Mouse (Mus musculus) limb, embryonic 14.5 days (tissue): ENCODE measurements around the gene Gpr4. TPM values are rescaled to one million over a fixed set of nuclear protein-coding genes. Genes with fewer than 3 reads are reported as not detected.

Source experiments
- ATAC-seq: fragments of 200-750 bp; cut with Nextera tagmentation; 2 replicates; pipeline ENCODE4 v1.8.0; 2017; ENCODE audit warnings: low read depth, moderate number of reproducible peaks, moderate TSS enrichment; ENCODE audit not compliant: low FRiP score
- DNase-seq: peaks from one replicate; pipeline ENCODE4 v3.0.0-alpha.2; 2015; ENCODE audit warnings: low spot score
- H3K27ac ChIP-seq: fragments of 300-500 bp; sonication (generic); replicated peaks from 2 replicates; pipeline ENCODE4 v1.5.1; 2014; ENCODE audit warnings: low read depth, mild to moderate bottlenecking, low read length, moderate library complexity, mixed read lengths
- H3K27me3 ChIP-seq: fragments of 300-500 bp; sonication (generic); 2 replicates; pipeline ENCODE4 v1.6.1; 2014; ENCODE audit warnings: low read length, mixed read lengths; ENCODE audit not compliant: control insufficient read depth, insufficient read depth
- H3K36me3 ChIP-seq: fragments of 300-500 bp; sonication (generic); 2 replicates; pipeline ENCODE4 v1.6.1; 2014; ENCODE audit warnings: mild to moderate bottlenecking, low read length, moderate library complexity, mixed read lengths; ENCODE audit not compliant: control insufficient read depth, insufficient read depth
- H3K4me1 ChIP-seq: fragments of 300-500 bp; sonication (generic); 2 replicates; pipeline ENCODE4 v1.6.1; 2014; ENCODE audit warnings: antibody characterized with exemption, low read length, mixed read lengths; ENCODE audit not compliant: control insufficient read depth, insufficient read depth
- H3K4me2 ChIP-seq: fragments of 300-500 bp; sonication (generic); replicated peaks from 2 replicates; pipeline ENCODE4 v1.6.1; 2014; ENCODE audit warnings: low read depth, mild to moderate bottlenecking, low read length, moderate library complexity; ENCODE audit not compliant: severe bottlenecking
- H3K4me3 ChIP-seq: fragments of 300-500 bp; sonication (generic); replicated peaks from 2 replicates; pipeline ENCODE4 v1.5.1; 2014; ENCODE audit warnings: low read length
- H3K9ac ChIP-seq: fragments of 300-500 bp; sonication (generic); 2 replicates; pipeline ENCODE4 v1.6.1; 2014; ENCODE audit warnings: mild to moderate bottlenecking, low read depth, low read length, moderate library complexity; ENCODE audit not compliant: severe bottlenecking
- H3K9me3 ChIP-seq: fragments of 300-500 bp; sonication (generic); 2 replicates; pipeline ENCODE4 v1.6.1; 2016; ENCODE audit warnings: low read length; ENCODE audit not compliant: control insufficient read depth
- POLR2A ChIP-seq: fragments of 200-500 bp; IDR thresholded peaks from 2 replicates; pipeline ENCODE4 v1.8.0; 2012; ENCODE audit warnings: inconsistent platforms, mild to moderate bottlenecking, moderate library complexity, borderline replicate concordance; ENCODE audit not compliant: insufficient read depth, insufficient read length; ENCODE audit errors: extremely low read depth
- WGBS: fragments of 180-500 bp; shearing (Covaris S2); extraction: QIAGEN DNeasy Blood & Tissue Kit; methylation state at CpG from one replicate; pipeline ENCODE4 v1.1.7; 2014; 5-methylcytosine and 5-hydroxymethylcytosine counted together
- polyA plus RNA-seq, 2 experiments: library from polyadenylated mRNA; depleted of rRNA in 1 of 2; stranded (reverse) in 1 of 2; unstranded in 1 of 2; fragments of >200 nt; fragmentation: Nextera tagmentation in 1 of 2; extraction: Ambion mirVana in 1 of 2; gene quantifications; 2 replicates each; pipeline versions ENCODE4 v1.2.1 to v1.2.3; 2012 to 2014

Gpr4 gene
- polyA plus RNA-seq, 2 experiments: 4.0 to 9.2 TPM

- Histone ChIP-seq H3K9me3 (peaks cover 8% of the 10 kb centered on the region; the same call in 1 of the 2 replicates), H3K9ac (no peak overlapping the region), H3K27ac (no peak overlapping the region), H3K4me3 (0 out of 2 replicates have a peak overlapping the region, but pooled peaks have one; percentile 6), H3K4me2 (peak overlapping the region; percentile 43), H3K4me1 (peaks cover 6% of the 10 kb centered on the region; the same call in 1 of the 2 replicates), H3K27me3 (peaks cover 52% of the 10 kb centered on the region), H3K36me3 (0 out of 2 replicates have a peak, but pooled peaks cover 1% of the 10 kb centered on the region)
- no peak for TF ChIP-seq POLR2A
- no peak for ATAC-seq
- WGBS: 6% methylated on average over 27 of the region's 27 CpGs
- DNase-seq: no peak
Measured at GRCm38 (mm10) chr7:19178443-19179092, 33.8 kb upstream of the Gpr4 start.

DNA sequence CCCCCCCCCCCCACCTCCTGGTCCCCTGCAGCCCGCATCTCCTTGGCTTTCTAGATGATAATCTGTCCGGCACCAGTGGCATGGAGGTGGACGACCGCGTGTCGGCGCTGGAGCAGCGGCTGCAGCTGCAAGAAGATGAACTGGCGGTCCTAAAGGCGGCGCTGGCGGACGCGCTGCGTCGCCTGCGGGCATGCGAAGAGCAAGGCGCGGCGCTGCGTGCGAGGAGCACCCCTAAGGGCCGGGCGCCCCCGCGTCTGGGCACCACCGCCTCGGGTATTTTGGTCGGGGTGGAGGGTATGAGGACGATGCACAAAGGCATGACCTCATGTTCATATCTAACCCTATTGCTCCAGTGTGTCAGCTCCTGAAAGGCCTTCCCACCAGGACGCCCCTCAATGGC is 33.2 kb upstream of the Gpr4 start:
- H3K4me3 ChIP-seq: peak overlapping the region; percentile 26
- under 1% methylated on average over 32 of the region's 32 CpGs for WGBS
- DNase-seq (no peak), ATAC-seq (no peak)
- TF ChIP-seq POLR2A: no peak
- H3K9me3 ChIP-seq: peaks cover 8% of the 10 kb centered on the region; the same call in 1 of the 2 replicates
- H3K9ac ChIP-seq: no peak overlapping the region
- H3K27ac ChIP-seq: no peak overlapping the region
- peak overlapping the region; percentile 43 for H3K4me2 ChIP-seq
- H3K4me1 ChIP-seq: peaks cover 6% of the 10 kb centered on the region; the same call in 1 of the 2 replicates
- 0 out of 2 replicates have a peak, but pooled peaks cover 5% of the 10 kb centered on the region for H3K36me3 ChIP-seq
- peaks cover 52% of the 10 kb centered on the region for H3K27me3 ChIP-seq

GRCm38 (mm10) chr7:19179936-19180335 is 32.4 kb upstream of the Gpr4 start:
- Histone ChIP-seq H3K36me3 (0 out of 2 replicates have a peak, but pooled peaks cover 5% of the 10 kb centered on the region), H3K4me3 (peak overlapping the region; percentile 26; the same call in 1 of the 2 replicates), H3K4me1 (peaks cover 12% of the 10 kb centered on the region), H3K4me2 (no peak overlapping the region), H3K9me3 (peaks cover 8% of the 10 kb centered on the region; the same call in 1 of the 2 replicates), H3K9ac (no peak overlapping the region), H3K27me3 (peaks cover 52% of the 10 kb centered on the region), H3K27ac (no peak overlapping the region)
- TF ChIP-seq POLR2A: no peak
- WGBS: 32% methylated on average over 6 of the region's 6 CpGs
- no peak for DNase-seq
- ATAC-seq: no peak

GRCm38 (mm10) chr7:19180862-19181429 is 31.4 kb upstream of the Gpr4 start:
- Histone ChIP-seq H3K4me3 (peak overlapping the region; percentile 58), H3K9me3 (0 out of 2 replicates have a peak, but pooled peaks cover 4% of the 10 kb centered on the region), H3K4me2 (peak overlapping the region; percentile 78), H3K9ac (peak overlapping the region; percentile 63), H3K4me1 (peaks cover 16% of the 10 kb centered on the region), H3K27me3 (peaks cover 45% of the 10 kb centered on the region), H3K36me3 (peaks cover 7% of the 10 kb centered on the region), H3K27ac (no peak overlapping the region)
- ATAC-seq: peak; percentile 45; the same call in 1 of the 2 replicates
- DNase-seq: no peak
- no peak for TF ChIP-seq POLR2A
- 1% methylated on average over 24 of the region's 27 CpGs for WGBS

DNA sequence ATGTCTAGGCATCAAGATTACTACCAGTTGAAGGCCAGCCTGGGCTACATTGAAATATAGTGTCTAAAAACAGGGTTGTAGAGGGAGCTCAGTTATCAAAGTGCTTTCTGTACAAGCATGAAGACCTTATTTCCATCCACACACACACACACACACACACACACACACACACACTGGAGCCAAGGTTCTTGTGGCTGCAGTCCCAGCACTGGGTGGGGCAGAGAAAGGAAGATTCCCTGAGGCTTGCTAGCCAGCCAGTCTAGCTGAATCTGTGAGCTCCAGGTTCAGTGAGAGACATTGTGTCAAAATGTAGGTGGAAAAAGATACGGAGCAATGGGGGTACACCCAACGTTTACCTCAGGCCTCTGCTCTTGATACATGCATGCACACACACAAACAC is 28.1 kb upstream of the Gpr4 start:
- H3K36me3 ChIP-seq: peaks cover 15% of the 10 kb centered on the region
- no peak for TF ChIP-seq POLR2A
- no peak overlapping the region for H3K4me2 ChIP-seq
- no peak overlapping the region for H3K4me3 ChIP-seq
- DNase-seq (no peak), ATAC-seq (no peak)
- H3K9me3 ChIP-seq: no peaks in the 10 kb centered on the region
- H3K9ac ChIP-seq: no peak overlapping the region
- 68% methylated on average over 2 of the region's 2 CpGs for WGBS
- H3K4me1 ChIP-seq: peaks cover 16% of the 10 kb centered on the region
- no peak overlapping the region for H3K27ac ChIP-seq
- H3K27me3 ChIP-seq: peaks cover 13% of the 10 kb centered on the region
